8 mouse cellular contexts compared by ENCODE assay signal in the genomic region with DNA sequence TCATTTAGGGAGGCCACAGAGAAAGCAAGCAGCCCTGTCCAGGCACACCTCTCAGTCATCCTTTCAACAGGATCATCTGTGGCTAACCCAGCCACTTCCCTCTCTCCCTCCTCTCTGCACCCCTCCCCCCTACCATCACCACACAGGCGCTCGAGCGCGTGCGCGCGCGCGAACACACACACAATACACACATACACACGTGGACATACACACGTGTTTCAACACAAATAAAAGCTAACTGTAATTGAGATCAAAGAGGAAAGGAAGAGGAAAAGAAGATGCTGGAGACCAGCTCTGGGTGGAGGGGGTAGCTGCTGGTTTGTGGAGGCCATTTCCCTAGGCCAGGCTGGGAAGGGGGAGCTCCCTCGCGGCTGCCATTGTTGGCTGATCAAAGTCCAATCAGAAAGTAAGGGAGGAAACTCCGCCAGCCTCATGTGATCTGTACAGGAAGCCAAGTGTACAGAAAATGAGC.
A peak's percentile ranks its signal among the peaks of the same experiment; 100 is the strongest.
DNase-seq lines count a peak whose midpoint lies in the region; ATAC-seq and TF ChIP-seq lines count a peak whose summit lies in the region.

No protein-coding gene starts in this region.

- intact Hi-C loops in heart, postnatal 25 days (cut with DNase I): no loop called here
- intact Hi-C loops in left cerebral cortex, postnatal 25 days (cut with DNase I): no loop called here

- peaks cover 14% of the 10 kb centered on the region; the same call in 1 of the 2 replicates for H3K4me1 ChIP-seq in heart, postnatal 0 days (ENCODE audit: control insufficient read depth, insufficient read depth)
- peaks cover 82% of the 10 kb centered on the region for H3K4me1 ChIP-seq in forebrain, embryonic 15.5 days
- peaks cover 46% of the 10 kb centered on the region for H3K4me1 ChIP-seq in midbrain, postnatal 0 days (ENCODE audit: insufficient read depth, low read length)

- no peaks in the 10 kb centered on the region for H3K36me3 ChIP-seq in heart, postnatal 0 days (replicated peaks; ENCODE audit: control insufficient read depth, insufficient read depth, low read length)
- H3K36me3 ChIP-seq in forebrain, embryonic 15.5 days: no peaks in the 10 kb centered on the region
- no peaks in the 10 kb centered on the region for H3K36me3 ChIP-seq in midbrain, postnatal 0 days (ENCODE audit: insufficient read depth, low read length)

- no peak for TF ChIP-seq CTCF in heart, postnatal 0 days (IDR thresholded peaks at IDR 0.05; ENCODE audit: low read depth)
- TF ChIP-seq CTCF in midbrain, postnatal 0 days (IDR thresholded peaks at IDR 0.05): no peak

- H3K27me3 ChIP-seq in heart, postnatal 0 days (ENCODE audit: control insufficient read depth, insufficient read depth, low read length): no peaks in the 10 kb centered on the region
- no peaks in the 10 kb centered on the region for H3K27me3 ChIP-seq in forebrain, embryonic 15.5 days
- no peaks in the 10 kb centered on the region for H3K27me3 ChIP-seq in midbrain, postnatal 0 days (ENCODE audit: insufficient read depth, low read length)

- ATAC-seq in heart, postnatal 0 days (ENCODE audit: insufficient read depth, low read depth): no peak
- peak; percentile 55 for ATAC-seq in forebrain, embryonic 15.5 days (replicated peaks)
- ATAC-seq in midbrain, postnatal 0 days (ENCODE audit: low FRiP score): peak; percentile 59

- TF ChIP-seq EP300 in heart, postnatal 0 days (IDR thresholded peaks at IDR 0.05; ENCODE audit: low read depth): no peak

- WGBS in heart, postnatal 0 days: 42% methylated on average over 14 of the region's 14 CpGs
- WGBS in forebrain, embryonic 15.5 days: under 1% methylated on average over 14 of the region's 14 CpGs
- WGBS in midbrain, postnatal 0 days: 1% methylated on average over 14 of the region's 14 CpGs

- DNase-seq in heart, postnatal 0 days (ENCODE audit: low spot score): no peak
- no peak for DNase-seq in heart, postnatal 25 days (ENCODE audit: low spot score)
- peak; percentile 75 to 76 for DNase-seq in kidney, postnatal 36 days
- DNase-seq in midbrain, postnatal 0 days (ENCODE audit: low spot score): peak; percentile 83
- no peak for DNase-seq in urinary bladder, postnatal 10 days (ENCODE audit: low spot score)
- DNase-seq in left cerebral cortex, postnatal 25 days (ENCODE audit: low spot score in 2 of 2): no peak
- no peak for DNase-seq in cerebellum, adult 11 months

- H3K9ac ChIP-seq in heart, postnatal 0 days (replicated peaks; ENCODE audit: low read depth, low read length): no peak overlapping the region
- 0 out of 2 replicates have a peak overlapping the region, but pooled peaks have one; percentile 11 for H3K9ac ChIP-seq in forebrain, embryonic 15.5 days (replicated peaks)
- no peak overlapping the region for H3K9ac ChIP-seq in midbrain, postnatal 0 days (replicated peaks; ENCODE audit: low read length, poor library complexity, severe bottlenecking)

- no peak overlapping the region for H3K27ac ChIP-seq in heart, postnatal 0 days (ENCODE audit: low read depth)
- H3K27ac ChIP-seq in forebrain, embryonic 15.5 days (replicated peaks): peak overlapping the region; percentile 91
- H3K27ac ChIP-seq in midbrain, postnatal 0 days (ENCODE audit: low read depth, low read length): peak overlapping the region; percentile 63

- H3K4me2 ChIP-seq in heart, postnatal 0 days (ENCODE audit: low read depth, low read length): peak overlapping the region; percentile 19; the same call in 1 of the 2 replicates
- H3K4me2 ChIP-seq in forebrain, embryonic 15.5 days (replicated peaks): peak overlapping the region; percentile 47
- peak overlapping the region; percentile 54 for H3K4me2 ChIP-seq in midbrain, postnatal 0 days (ENCODE audit: low read depth, low read length, poor library complexity, severe bottlenecking)

- no peaks in the 10 kb centered on the region for H3K9me3 ChIP-seq in heart, postnatal 0 days (replicated peaks; ENCODE audit: control insufficient read depth, low read length)
- H3K9me3 ChIP-seq in forebrain, embryonic 15.5 days: no peaks in the 10 kb centered on the region
- no peaks in the 10 kb centered on the region for H3K9me3 ChIP-seq in midbrain, postnatal 0 days (ENCODE audit: low read length)

- H3K4me3 ChIP-seq in heart, postnatal 0 days (ENCODE audit: low read depth, low read length): no peak overlapping the region
- H3K4me3 ChIP-seq in forebrain, embryonic 15.5 days: peak overlapping the region; percentile 15
- peak overlapping the region; percentile 19 for H3K4me3 ChIP-seq in midbrain, postnatal 0 days (ENCODE audit: low read depth, low read length)

Comparison
In these comparisons a context has a peak if more than half of its experiments do, and no peak if none do; other contexts are left out.
1. DNase-seq: peak in kidney, postnatal 36 days (2 of 2) and midbrain, postnatal 0 days (single experiment); none in heart, postnatal 0 days (single experiment), heart, postnatal 25 days (single experiment), urinary bladder, postnatal 10 days (single experiment), left cerebral cortex, postnatal 25 days (0 of 2) and cerebellum, adult 11 months (single experiment).
2. Peak in every context shown above with its lines, with median percentiles within 50 percentile points of each other: H3K4me2 ChIP-seq.